Mouse (Mus musculus) brain, embryonic 14.5 days (tissue): Measurements from ENCODE around the gene Pde4dip.

Source experiments
- CTCF ChIP-seq: fragments of 200-500 bp; IDR thresholded peaks from 2 replicates; pipeline ENCODE4 v1.5.1; 2012; ENCODE audit warnings: inconsistent platforms, mild to moderate bottlenecking, moderate library complexity, borderline replicate concordance; ENCODE audit not compliant: insufficient read depth, insufficient read length; ENCODE audit errors: extremely low read depth
- POLR2A ChIP-seq: fragments of 200-500 bp; IDR thresholded peaks from 2 replicates; pipeline ENCODE4 v1.6.1; 2012; ENCODE audit warnings: mild to moderate bottlenecking, inconsistent platforms, borderline replicate concordance; ENCODE audit not compliant: poor library complexity, insufficient read depth, insufficient read length, severe bottlenecking; ENCODE audit errors: extremely low read depth

DNA sequence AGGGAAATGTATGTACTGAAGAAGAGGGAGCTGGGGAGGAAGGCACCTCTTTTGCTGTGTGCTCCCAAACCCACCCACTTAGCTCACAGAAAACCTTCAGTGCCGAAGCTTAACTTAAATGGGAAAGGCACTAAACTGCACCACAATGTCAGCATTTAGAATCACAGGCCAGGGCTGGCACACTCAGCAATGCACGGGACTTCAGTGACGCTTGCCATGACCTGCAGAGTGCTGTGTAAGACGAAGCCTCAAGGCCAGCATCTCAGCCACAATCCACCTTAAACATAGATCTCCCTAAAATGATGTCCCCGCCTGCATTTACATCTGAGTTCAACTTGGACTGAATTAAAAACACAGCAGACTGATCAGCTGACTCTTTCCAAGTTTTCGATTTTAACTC, 91.1 kb downstream of the Pde4dip start:
- TF ChIP-seq CTCF (no peak), POLR2A (no peak)
